Mouse (Mus musculus) forebrain, postnatal 0 days (tissue): ENCODE results near the gene Eya2. TPM values are rescaled to one million over a fixed set of nuclear protein-coding genes. Genes with fewer than 3 reads are reported as not detected.
A peak's percentile ranks its signal among the peaks of the same experiment; 100 is the strongest.

Experiments used
- ATAC-seq: fragments of 200-750 bp; cut with Nextera tagmentation; 2 replicates; pipeline ENCODE4 v1.8.0; 2017; ENCODE audit warnings: mild to moderate bottlenecking, moderate library complexity
- DNase-seq: peaks from one replicate; pipeline ENCODE4 v3.0.0-alpha.2; 2015
- H3K27ac ChIP-seq: fragments of 300-500 bp; sonication (generic); 2 replicates; pipeline ENCODE4 v1.5.1; 2014; ENCODE audit warnings: low read depth, mild to moderate bottlenecking, antibody characterized with exemption, low read length, moderate library complexity, mixed read lengths
- H3K27me3 ChIP-seq: fragments of 300-500 bp; sonication (generic); 2 replicates; pipeline ENCODE4 v1.6.1; 2014; ENCODE audit warnings: mild to moderate bottlenecking, low read length, mixed read lengths; ENCODE audit not compliant: insufficient read depth
- H3K36me3 ChIP-seq: fragments of 300-500 bp; sonication (generic); 2 replicates; pipeline ENCODE4 v1.6.1; 2014; ENCODE audit warnings: mild to moderate bottlenecking, moderate library complexity; ENCODE audit not compliant: insufficient read depth
- H3K4me1 ChIP-seq: fragments of 300-500 bp; sonication (generic); 2 replicates; pipeline ENCODE4 v1.6.1; 2014; ENCODE audit warnings: antibody characterized with exemption; ENCODE audit not compliant: insufficient read depth
- H3K4me2 ChIP-seq: fragments of 300-500 bp; sonication (generic); 2 replicates; pipeline ENCODE4 v1.6.1; 2014; ENCODE audit warnings: low read depth, mild to moderate bottlenecking, moderate library complexity
- H3K4me3 ChIP-seq: fragments of 300-500 bp; sonication (generic); 2 replicates; pipeline ENCODE4 v1.5.1; 2014; ENCODE audit warnings: low read depth, low read length, mixed read lengths
- H3K9ac ChIP-seq: fragments of 300-500 bp; sonication (generic); 2 replicates; pipeline ENCODE4 v1.6.1; 2014; ENCODE audit warnings: mild to moderate bottlenecking
- H3K9me3 ChIP-seq: fragments of 300-500 bp; sonication (generic); 2 replicates; pipeline ENCODE4 v1.6.1; 2016; ENCODE audit warnings: low read length
- CTCF ChIP-seq: sonication (generic); IDR thresholded peaks from 2 replicates; pipeline ENCODE4 v1.5.1; 2016; ENCODE audit warnings: antibody characterized with exemption, control low read depth, low read depth
- WGBS: fragments of 180-500 bp; shearing (Covaris S2); extraction: QIAGEN DNeasy Blood & Tissue Kit; methylation state at CpG from one replicate; pipeline ENCODE4 v1.1.7; 2014; 5-methylcytosine and 5-hydroxymethylcytosine counted together
- polyA plus RNA-seq: library from polyadenylated mRNA; unstranded; fragments of >200 nt; fragmentation: Nextera tagmentation; extraction: Ambion mirVana; gene quantifications from 2 replicates; pipeline ENCODE4 v1.2.1, GENCODE M21; 2015
- total RNA-seq: library from RNA; depleted of rRNA; stranded (reverse); fragments of >200 nt; gene quantifications from 2 replicates; pipeline ENCODE4 v1.2.3, GENCODE M21; 2014

Gene Eya2
- total and polyA plus RNA-seq, 2 experiments from 2014 or later: 7.4 to 11.3 TPM

DNA sequence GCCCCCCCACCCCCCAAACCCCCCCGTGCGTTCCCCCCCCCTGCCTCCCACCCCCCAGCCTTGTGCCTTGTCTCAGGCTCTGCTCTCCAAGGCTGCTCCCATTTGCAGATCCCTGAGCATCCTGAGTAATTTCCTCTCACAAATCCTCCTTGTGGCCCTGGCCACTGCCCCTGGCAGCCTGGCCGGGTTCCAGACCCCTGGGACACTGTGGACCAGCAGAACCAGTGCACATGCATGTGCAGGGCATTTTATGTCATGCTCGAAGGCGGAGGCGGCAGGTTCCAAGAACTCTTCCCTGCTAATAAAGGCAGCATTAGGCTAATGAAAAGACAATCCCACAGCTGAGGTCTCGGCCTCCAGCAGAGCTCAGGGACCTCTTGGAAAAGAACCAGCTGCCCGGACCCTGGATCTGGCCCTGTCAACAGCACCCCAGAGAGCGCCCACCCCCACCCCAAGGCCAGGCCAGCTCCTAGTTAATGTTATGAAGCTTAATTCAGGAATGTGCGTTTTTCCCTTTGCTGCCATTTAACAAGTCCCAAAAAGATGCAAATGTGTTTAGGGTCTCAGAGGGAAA is 174.6 kb downstream of the Eya2 start:
- peak; percentile 48; the same call in 1 of the 2 replicates for ATAC-seq
- no peak for DNase-seq

DNA sequence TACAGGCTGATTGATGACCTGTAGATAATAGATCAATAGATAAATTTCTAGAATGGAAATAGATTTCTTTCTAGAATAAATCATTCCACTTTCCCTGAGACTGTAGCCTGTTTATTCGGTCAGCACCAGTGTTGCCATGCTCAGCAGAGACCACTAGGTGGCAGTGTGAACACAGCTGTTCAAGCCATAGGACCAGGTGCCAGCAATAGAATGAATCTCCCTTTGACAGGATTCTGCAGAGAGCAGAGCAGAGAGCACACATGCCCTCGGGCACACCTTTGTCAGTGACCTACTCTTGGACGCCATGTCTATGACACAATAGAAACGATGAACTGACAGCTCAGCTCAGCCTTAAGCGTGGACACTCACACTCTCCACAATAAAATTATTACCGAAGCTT is 184.1 kb downstream of the Eya2 start:
- no peak overlapping the region for H3K9ac ChIP-seq
- no peak overlapping the region for H3K4me2 ChIP-seq
- ATAC-seq (peak; percentile 81), DNase-seq (peak; percentile 93)
- H3K9me3 ChIP-seq: no peaks in the 10 kb centered on the region
- peaks cover 15% of the 10 kb centered on the region for H3K36me3 ChIP-seq
- no peak overlapping the region for H3K4me3 ChIP-seq
- H3K27me3 ChIP-seq: no peaks in the 10 kb centered on the region
- TF ChIP-seq CTCF: peak; percentile 97
- peak overlapping the region; percentile 16; the same call in 1 of the 2 replicates for H3K27ac ChIP-seq
- no peaks in the 10 kb centered on the region for H3K4me1 ChIP-seq
- WGBS: 18% methylated on average over 6 of the region's 6 CpGs

More for the DNA sequence above, 174.6 kb downstream of the Eya2 start:
- H3K4me1 ChIP-seq: no peaks in the 10 kb centered on the region
- no peak overlapping the region for H3K9ac ChIP-seq
- no peaks in the 10 kb centered on the region for H3K9me3 ChIP-seq
- H3K4me3 ChIP-seq: no peak overlapping the region
- no peak overlapping the region; the same call in 1 of the 2 replicates for H3K27ac ChIP-seq
- H3K4me2 ChIP-seq: no peak overlapping the region
- 22% methylated on average over 10 of the region's 10 CpGs for WGBS
- no peak for TF ChIP-seq CTCF
- no peaks in the 10 kb centered on the region for H3K36me3 ChIP-seq
- no peaks in the 10 kb centered on the region for H3K27me3 ChIP-seq

DNA sequence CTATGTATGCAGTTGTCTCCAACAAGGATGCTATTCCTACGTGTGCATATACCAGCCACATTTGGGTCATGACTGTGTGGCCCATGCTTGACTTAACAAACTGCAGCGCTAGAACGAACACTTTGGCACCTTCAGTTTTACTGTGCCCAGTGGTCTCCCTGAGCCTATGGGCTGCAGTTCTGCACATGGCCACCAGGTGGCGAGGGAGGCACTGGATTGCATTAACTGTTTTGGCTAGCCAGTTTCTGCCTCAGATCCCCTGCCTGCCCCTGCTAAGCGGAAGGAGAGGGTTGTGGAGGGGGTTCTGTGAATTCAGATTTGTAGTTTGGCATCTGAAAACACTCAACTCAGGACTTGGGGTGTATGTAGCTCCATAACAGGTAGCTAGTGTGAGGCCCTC is 187.5 kb downstream of the Eya2 start:
- ATAC-seq: peak; percentile 75
- peaks cover 41% of the 10 kb centered on the region for H3K36me3 ChIP-seq

DNA sequence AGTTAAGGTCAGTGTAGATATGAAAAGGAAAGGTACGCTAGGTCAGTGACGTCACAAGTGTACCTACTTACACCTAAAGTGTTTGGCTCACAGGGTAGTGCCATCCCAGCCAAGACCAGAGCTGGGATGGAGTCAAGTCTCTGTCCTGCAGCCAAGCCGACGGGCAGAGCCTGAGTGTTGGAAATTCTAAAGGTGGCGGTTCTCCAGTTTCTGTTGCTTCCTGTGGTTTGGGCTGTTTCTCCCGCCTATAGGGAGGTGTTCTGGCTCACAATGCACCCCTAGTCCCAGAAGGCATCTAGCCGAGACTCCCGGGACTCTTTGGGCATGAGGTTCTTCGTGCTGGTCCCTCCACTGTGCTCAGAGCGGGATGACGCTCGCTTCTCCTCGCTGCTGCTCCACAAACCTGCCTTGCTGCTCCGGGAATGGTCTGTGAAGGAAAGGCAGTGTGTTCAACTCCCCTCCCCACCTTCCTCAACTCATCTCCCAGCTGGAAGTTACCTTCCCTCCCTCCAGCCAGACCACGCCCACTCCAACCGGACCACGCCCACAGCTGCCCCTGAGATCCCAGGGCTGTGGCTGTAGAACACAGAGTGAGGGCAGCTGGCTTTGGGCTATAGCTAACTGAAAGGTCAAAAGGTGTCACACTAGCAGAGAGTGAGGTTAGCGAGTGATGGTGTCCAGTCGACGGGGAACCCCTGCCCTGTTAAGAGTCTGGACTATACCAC is 190.6 kb downstream of the Eya2 start:
- DNase-seq: no peak
- no peak overlapping the region for H3K4me2 ChIP-seq
- peaks cover 63% of the 10 kb centered on the region for H3K36me3 ChIP-seq
- no peaks in the 10 kb centered on the region for H3K4me1 ChIP-seq
- no peaks in the 10 kb centered on the region for H3K27me3 ChIP-seq
- no peak for ATAC-seq
- no peak for TF ChIP-seq CTCF
- no peak overlapping the region for H3K27ac ChIP-seq
- WGBS: 86% methylated on average over 20 of the region's 20 CpGs
- no peak overlapping the region for H3K9ac ChIP-seq
- no peaks in the 10 kb centered on the region for H3K9me3 ChIP-seq
- H3K4me3 ChIP-seq: no peak overlapping the region

More for the DNA sequence above, 187.5 kb downstream of the Eya2 start:
- Histone ChIP-seq H3K27me3 (no peaks in the 10 kb centered on the region), H3K9ac (no peak overlapping the region), H3K27ac (no peak overlapping the region), H3K4me3 (no peak overlapping the region), H3K9me3 (no peaks in the 10 kb centered on the region), H3K4me1 (no peaks in the 10 kb centered on the region), H3K4me2 (no peak overlapping the region)
- peak; percentile 100 for TF ChIP-seq CTCF
- peak; percentile 92 for DNase-seq
- WGBS: 28% methylated on average over 5 of the region's 5 CpGs

DNA sequence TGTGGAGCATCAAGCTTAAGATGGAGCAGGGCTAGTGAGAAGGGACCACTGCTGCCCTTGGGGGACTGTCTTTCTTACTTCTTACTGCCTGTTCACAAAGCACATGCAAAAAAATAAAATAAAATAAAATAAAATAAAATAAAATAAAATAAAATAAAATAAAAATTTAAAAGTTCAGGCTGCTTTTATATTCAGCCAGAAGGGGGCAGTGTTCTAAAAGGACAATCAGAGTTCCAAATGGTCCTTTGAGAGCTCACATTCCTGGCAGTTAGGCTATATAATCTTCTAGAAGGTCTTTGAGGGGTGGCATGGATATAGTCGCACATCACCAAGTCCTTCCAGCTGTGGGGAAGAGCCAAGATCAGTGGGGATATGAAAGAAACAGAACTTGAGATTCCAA is 191.6 kb downstream of the Eya2 start:
- Histone ChIP-seq H3K4me3 (no peak overlapping the region), H3K27me3 (no peaks in the 10 kb centered on the region), H3K36me3 (peaks cover 73% of the 10 kb centered on the region), H3K9me3 (no peaks in the 10 kb centered on the region), H3K9ac (no peak overlapping the region), H3K4me2 (no peak overlapping the region), H3K27ac (no peak overlapping the region), H3K4me1 (no peaks in the 10 kb centered on the region)
- ATAC-seq (no peak), DNase-seq (peak; percentile 39)
- 61% methylated on average over 1 of the region's 1 CpGs for WGBS
- TF ChIP-seq CTCF: peak; percentile 39

DNA sequence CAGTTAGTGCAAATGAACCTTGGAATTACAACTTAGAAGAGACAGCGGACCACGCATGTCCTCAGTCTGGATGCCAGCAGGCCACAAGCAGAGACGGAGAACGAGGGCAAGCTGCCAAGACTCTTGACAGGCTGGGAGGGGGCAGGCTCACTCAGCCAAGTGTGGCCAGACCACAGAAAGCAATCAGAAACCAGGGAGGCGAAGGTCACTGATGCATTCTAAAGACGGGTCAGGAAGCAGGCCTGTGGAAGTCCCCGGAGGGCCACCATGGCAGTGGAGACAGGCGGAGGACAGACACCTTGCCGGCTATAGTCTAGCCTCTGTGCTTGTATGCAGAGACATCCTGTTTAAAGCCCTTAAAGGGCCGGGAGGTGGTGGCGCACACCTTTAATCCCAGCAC is 193.2 kb downstream of the Eya2 start:
- Histone ChIP-seq H3K9ac (no peak overlapping the region), H3K4me1 (no peaks in the 10 kb centered on the region), H3K4me2 (no peak overlapping the region), H3K36me3 (peaks cover 82% of the 10 kb centered on the region), H3K27ac (no peak overlapping the region), H3K27me3 (no peaks in the 10 kb centered on the region), H3K4me3 (no peak overlapping the region), H3K9me3 (no peaks in the 10 kb centered on the region)
- DNase-seq (peak; percentile 72), ATAC-seq (0 out of 2 replicates have a peak, but pooled peaks have one; percentile 44)
- 38% methylated on average over 11 of the region's 11 CpGs for WGBS
- no peak for TF ChIP-seq CTCF

DNA sequence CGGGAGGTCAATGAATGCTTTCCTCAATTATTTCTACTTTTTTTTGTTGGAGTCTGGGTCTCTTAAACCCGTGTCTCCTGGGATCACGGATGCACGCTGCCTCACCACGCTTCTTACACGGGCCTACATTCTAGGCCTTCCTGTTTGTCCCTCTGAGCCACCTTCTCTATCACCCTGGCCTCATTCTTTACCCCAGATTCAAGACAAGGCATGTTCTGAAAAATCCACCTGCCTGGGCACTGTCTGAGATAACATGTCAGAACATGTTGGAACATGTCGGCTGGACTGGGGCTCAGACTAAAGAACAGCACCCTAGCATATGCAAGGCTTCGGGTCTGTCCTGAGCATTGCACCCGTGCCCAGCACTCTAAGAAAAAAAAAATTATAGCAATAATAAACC is 194.0 kb downstream of the Eya2 start:
- H3K9ac ChIP-seq: no peak overlapping the region
- H3K27me3 ChIP-seq: no peaks in the 10 kb centered on the region
- no peak for ATAC-seq
- no peak overlapping the region for H3K4me2 ChIP-seq
- no peak overlapping the region for H3K27ac ChIP-seq
- DNase-seq: no peak
- no peak for TF ChIP-seq CTCF
- H3K4me1 ChIP-seq: no peaks in the 10 kb centered on the region
- H3K36me3 ChIP-seq: peaks cover 81% of the 10 kb centered on the region
- WGBS: 94% methylated on average over 9 of the region's 9 CpGs
- no peaks in the 10 kb centered on the region for H3K9me3 ChIP-seq
- no peak overlapping the region for H3K4me3 ChIP-seq
